Mouse (Mus musculus): Measurements from ENCODE around the gene Pcyt1a. TPM values are rescaled to one million over a fixed set of nuclear protein-coding genes. Genes with fewer than 3 reads are reported as not detected.

Gene Pcyt1a
- total and polyA plus RNA-seq, 3 experiments: 36.9 to 53.7 TPM; not detected in 1

DNA sequence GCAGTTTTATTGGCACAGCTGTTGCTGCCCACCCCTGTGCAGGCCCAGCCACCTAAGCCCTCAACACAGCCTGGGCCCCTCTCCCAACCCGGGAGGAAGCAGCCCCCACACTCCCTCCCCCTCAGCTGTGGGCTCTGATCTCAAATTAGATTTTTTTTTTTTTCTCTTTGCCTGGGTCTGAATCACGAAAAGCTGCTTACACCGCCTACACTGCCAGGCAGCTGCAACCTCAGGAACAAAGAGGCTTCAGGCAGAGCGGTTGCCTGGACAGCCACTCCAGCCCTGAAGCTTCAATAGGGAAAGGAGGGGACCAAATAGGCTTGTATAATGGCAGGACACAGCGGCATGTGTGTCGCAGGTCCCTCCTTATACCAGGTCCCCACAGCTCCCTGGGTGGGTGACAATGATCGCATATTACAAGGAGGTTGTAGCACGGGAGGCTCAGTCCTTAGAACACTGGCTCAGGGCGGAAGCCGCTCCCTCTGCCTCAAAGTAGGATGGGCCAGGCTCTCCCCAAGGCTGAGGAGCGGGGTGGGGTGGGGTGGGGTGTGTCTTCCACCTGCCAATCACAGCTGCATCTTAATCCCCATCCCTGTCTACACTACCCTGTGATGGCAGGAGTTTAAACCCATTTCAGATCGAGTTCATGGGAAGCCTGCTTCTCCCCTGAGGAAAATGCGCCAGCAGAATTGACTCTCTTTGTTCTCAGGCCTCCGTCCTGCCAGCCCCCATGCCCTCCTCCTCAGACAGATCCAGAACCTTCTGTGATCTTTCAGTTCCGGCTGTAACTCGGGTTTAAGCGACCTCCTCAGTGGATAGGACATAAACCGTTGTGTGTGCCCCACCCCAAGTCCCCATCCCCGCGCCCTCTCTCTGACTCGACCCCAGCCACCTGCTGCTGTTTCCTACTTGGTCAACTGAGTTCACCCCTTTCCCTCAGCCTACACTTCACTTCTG is 85.6 kb downstream of the Pcyt1a start:
- Histone ChIP-seq H3K9me3 (replicated peaks; ENCODE audit: insufficient read depth, low read length) (no peaks in the 10 kb centered on the region), H3K27me3 (ENCODE audit: control insufficient read depth in 1 of 2, insufficient read depth in 2 of 2, low read length in 2 of 2) (no peaks in the 10 kb centered on the region), H3K9ac (ENCODE audit: control insufficient read depth, low read depth, low read length, poor library complexity, severe bottlenecking) (no peak overlapping the region), H3K4me1 (ENCODE audit: control insufficient read depth in 1 of 2, insufficient read depth in 2 of 2, low read length in 2 of 2) (peaks cover 9 to 21% of the 10 kb centered on the region in 2 experiments), H3K36me3 (ENCODE audit: control insufficient read depth in 1 of 2, insufficient read depth in 2 of 2, low read length in 2 of 2) (peaks cover 0 to 11% of the 10 kb centered on the region in 2 experiments; a peak in 2 of 4 replicates), H3K4me3 (ENCODE audit: control insufficient read depth in 1 of 2, insufficient read depth in 1 of 2, low read depth in 2 of 2, low read length in 2 of 2) (no peak overlapping the region), H3K79me2 (ENCODE audit: control insufficient read depth, insufficient read depth, low read length, poor library complexity) (no peaks in the 10 kb centered on the region), H3K27ac (ENCODE audit: control insufficient read depth, low read depth, low read length) (no peak overlapping the region)
- peak; percentile 19 for DNase-seq (ENCODE audit: low read depth, low spot score)
- TF ChIP-seq ZNF384 (IDR thresholded peaks at IDR 0.05; ENCODE audit: low read depth, low read length) (0 out of 2 replicates have a peak, but pooled peaks have one; percentile 28), MEF2A (IDR thresholded peaks at IDR 0.05; ENCODE audit: extremely low read depth, insufficient replicate concordance, low read depth, low read length, poor library complexity, severe bottlenecking) (no peak)

- Histone ChIP-seq H3K4me1 (ENCODE audit: control insufficient read depth in 1 of 2, insufficient read depth in 2 of 2, low read length in 2 of 2) (peaks cover 15 to 23% of the 10 kb centered on the region in 2 experiments), H3K9ac (ENCODE audit: control insufficient read depth, low read depth, low read length, poor library complexity, severe bottlenecking) (no peak overlapping the region), H3K4me3 (ENCODE audit: control insufficient read depth in 1 of 2, insufficient read depth in 1 of 2, low read depth in 2 of 2, low read length in 2 of 2) (no peak overlapping the region), H3K27me3 (ENCODE audit: control insufficient read depth in 1 of 2, insufficient read depth in 2 of 2, low read length in 2 of 2) (no peaks in the 10 kb centered on the region), H3K36me3 (ENCODE audit: control insufficient read depth in 1 of 2, insufficient read depth in 2 of 2, low read length in 2 of 2) (peaks cover 0 to 12% of the 10 kb centered on the region in 2 experiments; a peak in 2 of 4 replicates), H3K9me3 (replicated peaks; ENCODE audit: insufficient read depth, low read length) (no peaks in the 10 kb centered on the region), H3K27ac (ENCODE audit: control insufficient read depth, low read depth, low read length) (no peak overlapping the region), H3K79me2 (ENCODE audit: control insufficient read depth, insufficient read depth, low read length, poor library complexity) (no peaks in the 10 kb centered on the region)
- DNase-seq (ENCODE audit: low read depth, low spot score): no peak
- TF ChIP-seq ELF1 (IDR thresholded peaks at IDR 0.05; ENCODE audit: low read depth, low read length) (no peak), CTCF (IDR thresholded peaks at IDR 0.05 in 2 of 3, conservative IDR thresholded peaks at IDR 0.05 in 1 of 3; ENCODE audit: control insufficient read depth in 1 of 3, insufficient read depth in 1 of 3, low read depth in 2 of 3, low read length in 3 of 3, poor library complexity in 1 of 3, severe bottlenecking in 1 of 3) (no peak), MYC (IDR thresholded peaks at IDR 0.05; ENCODE audit: low read depth, low read length) (no peak), KAT2A (conservative IDR thresholded peaks at IDR 0.05; ENCODE audit: low read depth, low read length) (no peak), MXI1 (IDR thresholded peaks at IDR 0.05; ENCODE audit: low read depth, low read length) (no peak), ZMIZ1 (IDR thresholded peaks at IDR 0.05; ENCODE audit: low read depth, low read length) (no peak), TBP (IDR thresholded peaks at IDR 0.05; ENCODE audit: low read depth, low read length) (no peak), MAFK (IDR thresholded peaks at IDR 0.05; ENCODE audit: borderline replicate concordance, low read depth, low read length) (no peak), MAZ (IDR thresholded peaks at IDR 0.05; ENCODE audit: low read depth, low read length) (no peak), JUND (IDR thresholded peaks at IDR 0.05; ENCODE audit: low read depth, low read length) (no peak), USF2 (IDR thresholded peaks at IDR 0.05; ENCODE audit: borderline replicate concordance in 1 of 2, insufficient read depth in 1 of 2, low read depth in 1 of 2, low read length in 2 of 2) (no peak), POLR2A (IDR thresholded peaks at IDR 0.05; ENCODE audit: control insufficient read depth in 1 of 2, insufficient read depth in 1 of 2, low read depth in 1 of 2, low read length in 2 of 2, poor library complexity in 1 of 2) (no peak)
These were observed 87.2 kb downstream of the Pcyt1a start for GRCm38 (mm10) chr16:32517785-32518481.

Data from MEL (cell line).